Mouse (Mus musculus): Measurements from ENCODE around the gene Runx2.

GRCm38 (mm10) chr17:44724255-44724654 lies 90.3 kb downstream of the Runx2 start:
- TF ChIP-seq CTCF (IDR thresholded peaks at IDR 0.05; ENCODE audit: borderline replicate concordance, insufficient read depth, low read length) (no peak), POLR2A (IDR thresholded peaks at IDR 0.05; ENCODE audit: low read depth, low read length) (no peak)

Data from embryonic fibroblast, embryonic 13.5 days (primary cell).